Mouse (Mus musculus): ENCODE data around the gene Fam222a. TPM values are rescaled to one million over a fixed set of nuclear protein-coding genes. Genes with fewer than 3 reads are reported as not detected.

Gene Fam222a
- polyA plus RNA-seq, 1 experiment, result 8.0 TPM

DNA sequence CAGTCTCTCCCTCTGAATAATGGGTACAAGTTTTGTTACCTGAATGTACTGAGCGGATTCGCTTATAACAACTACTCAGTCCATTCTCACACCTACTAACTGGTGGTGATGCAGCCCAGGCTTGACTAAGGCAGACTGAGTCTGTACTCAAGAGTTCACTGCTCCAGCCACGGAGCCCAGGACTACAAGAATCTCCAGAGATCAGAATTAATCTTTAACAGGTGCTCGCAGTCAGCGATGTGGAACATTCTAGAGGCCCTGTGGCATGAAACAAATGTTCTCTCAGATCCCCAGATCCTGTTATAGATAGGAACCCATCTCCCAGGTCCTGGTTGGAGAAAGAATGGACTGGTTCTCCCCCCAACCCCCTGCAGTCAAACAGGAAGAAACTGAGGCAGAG lies 87.9 kb downstream of the Fam222a start:
- Histone ChIP-seq H3K4me1 (ENCODE audit: control insufficient read depth, insufficient read depth, low read length) (no peaks in the 10 kb centered on the region), H3K4me3 (replicated peaks; ENCODE audit: extremely low read depth, low read depth, low read length) (no peak overlapping the region)
- TF ChIP-seq CTCF (IDR thresholded peaks at IDR 0.05; ENCODE audit: insufficient read depth, low read length), result no peak
- no peak for TF ChIP-seq POLR2A (IDR thresholded peaks at IDR 0.05; ENCODE audit: borderline replicate concordance, extremely low read depth, low read depth, low read length)
- no peak for DNase-seq
- WGBS, result 85% methylated on average over 5 of the region's 5 CpGs

DNA sequence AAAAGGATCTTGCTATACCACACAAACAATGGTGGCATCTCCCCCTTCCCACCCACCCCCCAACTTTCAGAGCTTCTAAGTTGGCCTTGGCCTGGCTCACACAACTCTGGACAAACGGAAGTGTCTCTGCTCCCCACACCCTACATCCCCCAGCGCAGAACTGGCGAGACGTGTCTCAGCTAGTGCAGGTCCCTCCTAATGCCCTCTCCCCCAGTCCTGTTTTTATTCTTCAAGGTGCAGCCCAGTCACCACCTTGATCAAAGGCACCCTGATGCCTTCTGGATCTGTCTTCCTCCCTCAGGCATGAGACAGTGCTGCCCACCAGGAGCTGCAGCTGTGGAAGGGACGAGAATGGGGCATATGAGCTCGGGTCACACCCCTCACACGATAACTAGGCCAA lies 88.5 kb downstream of the Fam222a start:
- TF ChIP-seq CTCF (IDR thresholded peaks at IDR 0.05; ENCODE audit: insufficient read depth, low read length), result no peak
- TF ChIP-seq POLR2A (IDR thresholded peaks at IDR 0.05; ENCODE audit: borderline replicate concordance, extremely low read depth, low read depth, low read length), result no peak
- Histone ChIP-seq H3K4me3 (replicated peaks; ENCODE audit: extremely low read depth, low read depth, low read length) (no peak overlapping the region), H3K4me1 (ENCODE audit: control insufficient read depth, insufficient read depth, low read length) (no peaks in the 10 kb centered on the region)
- DNase-seq, result no peak
- WGBS, result 91% methylated on average over 7 of the region's 7 CpGs

DNA sequence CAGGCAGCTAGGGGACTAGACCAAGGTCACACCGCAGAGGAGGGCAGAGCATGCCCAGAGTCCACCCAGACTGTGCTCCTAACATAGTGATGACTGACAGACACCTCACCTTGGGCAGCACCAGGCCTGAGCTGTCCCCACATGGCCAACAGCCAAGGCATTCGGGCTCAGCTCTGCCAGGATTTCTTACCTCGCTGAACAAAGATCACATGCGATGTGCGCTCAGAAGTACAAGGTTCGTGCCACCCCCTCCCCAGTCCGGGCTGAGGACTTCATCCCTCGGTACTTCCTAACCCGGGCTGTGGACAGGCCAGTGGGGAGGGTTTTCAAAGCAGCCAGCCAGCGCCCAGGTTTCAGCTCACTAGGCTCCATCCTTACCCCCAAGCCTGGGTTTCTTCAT lies 89.6 kb downstream of the Fam222a start:
- no peak for DNase-seq
- Histone ChIP-seq H3K4me3 (replicated peaks; ENCODE audit: extremely low read depth, low read depth, low read length) (no peak overlapping the region), H3K4me1 (ENCODE audit: control insufficient read depth, insufficient read depth, low read length) (no peaks in the 10 kb centered on the region)
- TF ChIP-seq CTCF (IDR thresholded peaks at IDR 0.05; ENCODE audit: insufficient read depth, low read length), result no peak
- no peak for TF ChIP-seq POLR2A (IDR thresholded peaks at IDR 0.05; ENCODE audit: borderline replicate concordance, extremely low read depth, low read depth, low read length)
- 49% methylated on average over 10 of the region's 10 CpGs for WGBS

DNA sequence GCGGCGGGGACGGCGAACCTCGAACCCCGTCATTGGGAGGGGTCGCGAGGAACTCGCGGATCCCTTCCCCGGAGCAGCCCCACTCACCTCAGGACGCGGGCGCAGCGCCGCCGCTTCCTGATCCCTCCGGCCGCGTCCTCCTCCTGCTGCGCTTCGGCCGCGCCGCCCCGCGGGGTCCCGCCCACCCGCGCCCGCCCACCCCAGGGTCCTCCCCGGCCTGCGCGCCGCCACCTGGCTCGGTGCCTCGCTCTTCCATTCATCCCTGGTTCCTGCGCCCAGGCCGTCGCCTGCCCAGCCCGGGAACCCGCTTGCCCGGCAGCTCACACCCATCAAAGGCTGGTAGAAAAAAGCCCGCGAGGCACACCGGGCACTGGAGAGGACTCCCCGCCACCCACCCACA lies 90.4 kb downstream of the Fam222a start, which contains the start of gene Trpv4:
TSS of gene Trpv4 (minus strand) at position 167 of the 400 bp plus-strand sequence.
- WGBS, result under 1% methylated on average over 46 of the region's 47 CpGs
- no peak for DNase-seq
- Histone ChIP-seq H3K4me3 (replicated peaks; ENCODE audit: extremely low read depth, low read depth, low read length) (peak within 1 kb of the TSS; percentile 49), H3K4me1 (ENCODE audit: control insufficient read depth, insufficient read depth, low read length) (no peaks in the 10 kb centered on the region)
- TF ChIP-seq POLR2A (IDR thresholded peaks at IDR 0.05; ENCODE audit: borderline replicate concordance, extremely low read depth, low read depth, low read length) (no peak), CTCF (IDR thresholded peaks at IDR 0.05; ENCODE audit: insufficient read depth, low read length) (no peak)

DNA sequence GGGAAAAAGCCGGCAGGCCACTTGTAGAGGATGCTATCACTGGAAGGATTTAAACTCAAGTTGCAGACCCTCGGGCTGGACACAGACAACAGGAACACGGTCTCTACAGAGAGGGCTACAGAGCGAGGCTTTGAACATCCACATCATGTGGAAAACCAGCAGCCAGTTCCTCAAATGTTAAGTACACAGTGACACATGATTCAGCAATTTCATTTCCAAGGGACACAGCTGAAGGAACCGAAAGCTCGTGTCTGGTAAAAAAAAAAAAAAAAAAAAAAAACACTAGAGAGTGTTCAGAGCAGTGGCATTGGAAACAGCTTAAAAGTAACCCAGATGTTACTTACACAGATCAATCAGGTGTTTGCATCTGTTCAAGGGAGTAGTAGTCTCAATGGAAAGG lies 93.2 kb downstream of the Fam222a start:
- TF ChIP-seq POLR2A (IDR thresholded peaks at IDR 0.05; ENCODE audit: borderline replicate concordance, extremely low read depth, low read depth, low read length) (no peak), CTCF (IDR thresholded peaks at IDR 0.05; ENCODE audit: insufficient read depth, low read length) (no peak)
- WGBS, result 53% methylated on average over 6 of the region's 6 CpGs
- H3K4me3 ChIP-seq (replicated peaks; ENCODE audit: extremely low read depth, low read depth, low read length), result no peak overlapping the region
- DNase-seq, result no peak
- H3K4me1 ChIP-seq (ENCODE audit: control insufficient read depth, insufficient read depth, low read length), result no peaks in the 10 kb centered on the region

Other genes with a start within 250 kb of the Fam222a start
- 278 and 318 TPM in 2 replicates for gene Kctd10, start 187.5 kb upstream of the Fam222a start, polyA plus RNA-seq (2012; rRNA removed)
- 69.2 and 74.3 TPM in 2 replicates for gene Ube3b, start 187.4 kb upstream of the Fam222a start, polyA plus RNA-seq (2012; rRNA removed)
- 12.8 and 15.7 TPM in 2 replicates for gene Mmab, start 124.0 kb upstream of the Fam222a start, polyA plus RNA-seq (2012; rRNA removed)
- gene Mvk, start 123.7 kb upstream of the Fam222a start, polyA plus RNA-seq (2012; rRNA removed), result 44.7 and 52.1 TPM in 2 replicates
- 8.8 and 10.1 TPM in 2 replicates for gene Trpv4, start 90.4 kb downstream of the Fam222a start, polyA plus RNA-seq (2012; rRNA removed)
- 222 and 259 TPM in 2 replicates for gene Gltp, start 123.0 kb downstream of the Fam222a start, polyA plus RNA-seq (2012; rRNA removed)
- 12.2 and 17.3 TPM in 2 replicates for gene Tchp, start 139.7 kb downstream of the Fam222a start, polyA plus RNA-seq (2012; rRNA removed)
- gene Ankrd13a, start 206.7 kb downstream of the Fam222a start, polyA plus RNA-seq (2012; rRNA removed), result 92.1 and 104 TPM in 2 replicates
- 97.6 and 105 TPM in 2 replicates for gene Git2, start 207.5 kb downstream of the Fam222a start, polyA plus RNA-seq (2012; rRNA removed)